Mouse (Mus musculus) lung, adult 18-20 months (tissue): ENCODE results near the gene Igf1r.
A peak's percentile ranks its signal among the peaks of the same experiment; 100 is the strongest.

Source experiments
- DNase-seq, 2 experiments: peaks; one replicate each; pipeline ENCODE4 v3.0.0; 2022; ENCODE audit warnings: mixed read lengths in 2 of 2

The Igf1r gene

GRCm38 (mm10) chr7:68129077-68129511 lies 176.5 kb downstream of the Igf1r start:
- DNase-seq = peak; percentile 98

DNA sequence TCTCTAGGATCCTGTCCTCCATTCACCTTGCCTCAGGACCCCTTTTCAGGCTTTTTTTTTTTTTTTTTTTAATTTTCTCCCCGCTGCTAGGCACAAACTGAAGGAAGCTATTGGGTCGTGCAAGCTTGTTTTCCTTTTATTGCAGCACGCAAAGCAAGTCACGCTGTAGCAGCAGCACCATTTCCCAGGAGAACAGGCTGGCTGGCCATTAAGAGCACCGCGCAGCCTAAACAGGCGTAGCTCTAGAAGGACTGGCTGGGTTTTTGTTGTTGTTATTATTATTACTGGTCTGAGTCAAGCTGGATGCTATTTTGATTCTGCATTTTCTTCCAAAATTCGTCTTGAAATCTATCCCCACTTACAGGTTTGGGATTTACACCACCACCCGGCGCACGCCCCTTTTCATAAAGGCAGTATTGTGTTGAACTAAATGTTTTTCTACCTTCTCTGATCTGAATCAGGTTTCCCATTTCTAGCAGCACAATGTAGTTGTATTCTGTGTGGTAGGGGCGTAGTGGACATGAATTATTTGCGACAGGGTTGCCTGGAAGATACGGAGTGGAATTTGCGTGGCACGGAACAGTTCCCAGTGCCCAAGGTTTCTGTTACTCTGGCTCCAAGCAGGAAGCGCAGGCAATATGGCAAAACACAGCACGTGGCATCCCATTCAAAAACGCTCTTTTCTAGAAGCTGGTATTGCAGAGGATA lies 177.1 kb downstream of the Igf1r start:
- DNase-seq = peak; percentile 91 to 92

DNA sequence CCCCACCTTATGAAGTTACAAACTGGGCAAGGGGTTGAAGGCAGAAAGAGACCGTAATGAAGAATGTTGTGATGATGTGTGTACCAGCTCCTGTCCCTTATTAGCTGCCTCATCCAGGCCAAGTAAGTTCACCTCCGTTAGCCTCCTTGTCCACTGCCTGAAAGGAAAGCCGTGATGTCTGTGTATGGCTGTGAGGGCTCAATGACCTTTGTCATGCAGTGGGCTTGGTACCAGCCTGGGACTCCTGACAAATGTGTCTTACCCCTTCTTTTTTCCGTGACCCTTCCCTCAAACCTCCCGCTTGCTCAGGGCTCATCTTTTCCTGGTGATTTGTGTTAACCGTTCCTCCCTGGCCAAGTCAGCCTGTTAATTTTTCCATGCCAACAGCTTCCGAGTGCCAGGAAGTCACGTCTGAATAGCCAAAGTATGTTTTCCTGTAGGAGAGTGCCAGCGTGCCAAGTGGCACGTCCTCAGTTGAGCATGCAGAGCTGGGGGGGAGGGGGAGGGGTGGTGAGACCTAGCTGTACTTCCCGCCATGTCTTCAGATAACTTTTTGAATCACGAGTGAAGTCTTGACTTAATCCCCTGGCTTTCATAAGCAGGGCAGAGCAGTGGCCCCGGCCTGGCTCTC lies 178.4 kb downstream of the Igf1r start:
- peak; percentile 33 to 66 for DNase-seq

DNA sequence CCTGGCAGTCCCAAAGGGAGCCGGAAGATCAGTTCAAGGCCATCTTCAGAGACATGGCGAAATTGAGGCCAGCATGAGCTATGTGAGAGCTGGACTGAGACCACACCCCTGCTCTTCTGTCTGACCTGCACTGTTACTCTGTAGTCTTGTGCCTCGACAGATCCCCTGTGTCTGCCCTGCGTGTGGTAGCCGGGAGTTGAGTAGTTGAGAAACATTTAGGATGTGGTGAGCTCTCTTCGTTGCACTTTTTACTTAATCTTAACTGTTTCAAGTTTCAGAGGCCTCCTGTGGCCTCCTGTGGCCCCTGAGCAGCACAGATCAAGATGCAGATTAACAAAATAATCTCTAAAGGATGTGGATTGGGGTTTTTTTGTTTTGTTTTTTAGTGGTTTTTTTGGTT lies 181.1 kb downstream of the Igf1r start:
- DNase-seq = no peak

GRCm38 (mm10) chr7:68134948-68135347 lies 182.3 kb downstream of the Igf1r start:
- peak; percentile 57 to 70 for DNase-seq

DNA sequence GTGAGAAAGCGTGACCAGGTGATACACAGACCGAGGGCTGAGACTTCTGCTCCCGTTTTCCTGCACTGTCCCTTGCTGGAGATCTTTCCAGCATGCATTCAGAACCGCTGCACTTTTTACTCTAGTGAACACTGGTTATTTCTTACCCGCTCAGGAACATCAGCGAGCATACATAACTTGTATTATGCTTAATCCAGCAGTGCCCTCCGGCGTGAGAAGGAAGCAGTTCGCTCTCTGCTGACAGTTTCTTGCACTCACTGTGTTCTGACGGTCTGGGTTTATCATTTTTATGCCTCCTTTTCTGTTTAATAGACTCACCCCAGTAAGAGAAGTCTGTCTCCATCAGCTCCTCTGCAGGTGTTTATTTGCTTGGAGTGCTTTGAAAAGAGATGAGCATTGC lies 183.4 kb downstream of the Igf1r start:
- no peak for DNase-seq

DNA sequence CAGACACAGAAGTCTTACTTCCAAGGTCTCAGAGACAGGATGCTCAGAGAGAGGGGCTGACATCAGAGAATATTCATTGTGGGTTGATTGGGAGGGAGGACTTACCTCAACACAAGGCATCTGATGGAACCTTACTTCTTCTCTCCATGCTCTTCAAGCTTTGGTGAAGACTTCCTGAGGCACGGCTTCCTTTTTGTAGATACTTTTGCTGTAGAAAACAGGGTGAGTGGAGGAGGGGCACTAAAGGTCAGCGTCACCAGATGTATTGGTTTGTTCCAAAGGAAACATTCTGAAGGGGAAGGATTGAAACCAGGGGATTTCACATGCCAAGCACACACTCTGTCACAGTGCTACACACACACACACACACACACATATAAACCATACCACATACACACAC lies 186.8 kb downstream of the Igf1r start:
- DNase-seq = no peak

- peak; percentile 43 to 70 for DNase-seq
Measured at GRCm38 (mm10) chr7:68140041-68140807, 187.6 kb downstream of the Igf1r start.

GRCm38 (mm10) chr7:68144266-68144665 lies 191.6 kb downstream of the Igf1r start:
- no peak for DNase-seq

GRCm38 (mm10) chr7:68148297-68149048 lies 195.8 kb downstream of the Igf1r start:
- peak; percentile 45 to 58 for DNase-seq

GRCm38 (mm10) chr7:68151892-68152291 lies 199.3 kb downstream of the Igf1r start:
- no peak for DNase-seq

GRCm38 (mm10) chr7:68152458-68152857 lies 199.8 kb downstream of the Igf1r start:
- DNase-seq = no peak

DNA sequence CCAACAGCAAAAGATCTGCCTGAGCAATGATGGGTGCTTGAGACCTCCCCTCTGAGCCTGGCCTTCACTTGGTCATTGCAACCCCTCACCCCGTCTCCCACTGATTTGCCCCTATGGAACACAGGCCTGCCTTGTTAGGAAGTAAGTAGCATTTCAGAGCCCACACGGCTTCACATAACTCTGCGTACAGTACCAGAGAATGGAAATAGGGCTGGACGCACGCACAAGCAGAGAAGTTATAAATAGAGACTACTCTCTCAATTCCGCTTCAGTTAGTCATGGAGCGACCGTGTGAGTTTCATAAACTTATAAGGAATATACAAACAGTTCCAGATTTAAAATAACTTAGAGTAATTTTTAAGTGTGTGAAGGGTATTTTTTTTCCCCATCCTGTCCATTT lies 200.6 kb downstream of the Igf1r start:
- DNase-seq = no peak

GRCm38 (mm10) chr7:68154588-68154987 lies 202.0 kb downstream of the Igf1r start:
- DNase-seq = no peak

DNA sequence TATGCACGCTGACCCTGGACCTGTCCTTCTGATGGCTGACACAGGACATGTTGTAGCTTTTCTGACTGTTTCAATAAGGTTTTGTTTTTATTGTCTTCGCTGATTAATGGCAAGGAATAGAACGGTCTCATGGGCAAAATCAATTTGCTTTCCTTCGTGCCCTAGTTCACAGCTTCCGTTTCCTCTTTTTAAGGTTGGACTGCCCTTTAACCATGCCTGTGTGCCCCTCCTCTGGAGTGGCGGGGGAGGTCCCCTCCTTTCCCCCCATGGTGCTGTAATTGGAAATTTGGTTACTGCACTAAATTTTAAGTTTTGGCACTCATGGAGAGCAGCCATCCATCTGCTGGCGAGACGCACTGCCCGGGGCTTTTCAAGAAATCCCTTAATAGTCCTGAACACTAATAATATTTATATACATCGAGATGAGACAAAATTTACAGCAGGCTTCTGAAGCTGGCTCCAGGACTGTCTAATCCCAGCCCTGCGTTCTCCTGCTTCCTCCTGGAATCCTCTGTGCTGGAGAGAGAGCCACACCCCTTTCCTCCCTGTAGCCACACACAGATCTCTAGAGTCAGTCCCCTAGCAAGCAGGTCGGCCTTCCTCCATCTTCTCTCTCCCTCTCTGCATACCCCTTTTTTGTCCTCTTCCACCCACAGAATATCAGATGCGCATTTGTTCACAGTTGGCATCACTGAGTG lies 207.6 kb downstream of the Igf1r start:
- DNase-seq = no peak

DNA sequence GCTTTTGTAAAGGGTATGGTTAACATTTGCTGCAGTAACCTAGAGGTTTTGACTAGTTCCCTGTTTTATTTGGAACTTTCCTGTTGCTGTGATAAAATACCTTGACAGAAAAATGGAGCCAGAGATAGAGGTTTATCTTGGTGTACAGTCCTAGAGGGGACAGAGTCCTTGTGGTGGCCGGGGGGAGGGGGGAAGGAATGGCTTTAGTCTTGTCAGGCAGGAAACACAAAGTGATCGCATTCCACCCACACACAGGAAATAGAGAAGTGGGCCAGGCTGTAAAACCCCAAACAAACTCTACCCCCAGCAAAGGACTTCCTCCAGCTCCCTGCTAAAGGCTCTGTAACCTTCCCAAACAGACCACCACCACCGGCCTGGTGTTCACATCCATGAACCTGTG lies 211.4 kb downstream of the Igf1r start:
- no peak for DNase-seq

DNA sequence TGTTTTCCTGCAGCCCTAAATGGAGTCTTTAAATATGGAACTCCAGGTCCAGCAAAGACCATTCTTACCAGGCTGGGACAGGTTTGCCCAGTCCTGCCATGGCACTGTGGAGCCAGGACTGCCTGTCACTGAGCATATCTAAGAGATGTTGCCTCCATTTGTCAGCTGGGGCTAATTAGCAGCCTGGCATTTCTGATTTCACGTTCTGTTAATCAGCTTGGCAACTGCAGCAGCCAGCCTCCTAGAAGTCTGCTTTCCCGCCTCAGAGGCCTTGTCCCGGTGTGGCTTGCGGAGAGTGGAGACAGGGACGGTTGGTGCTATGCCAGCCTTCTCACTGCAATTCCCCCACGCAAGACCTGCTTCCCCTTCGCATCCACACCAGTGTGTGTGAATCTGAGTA lies 220.1 kb downstream of the Igf1r start:
- no peak for DNase-seq

DNA sequence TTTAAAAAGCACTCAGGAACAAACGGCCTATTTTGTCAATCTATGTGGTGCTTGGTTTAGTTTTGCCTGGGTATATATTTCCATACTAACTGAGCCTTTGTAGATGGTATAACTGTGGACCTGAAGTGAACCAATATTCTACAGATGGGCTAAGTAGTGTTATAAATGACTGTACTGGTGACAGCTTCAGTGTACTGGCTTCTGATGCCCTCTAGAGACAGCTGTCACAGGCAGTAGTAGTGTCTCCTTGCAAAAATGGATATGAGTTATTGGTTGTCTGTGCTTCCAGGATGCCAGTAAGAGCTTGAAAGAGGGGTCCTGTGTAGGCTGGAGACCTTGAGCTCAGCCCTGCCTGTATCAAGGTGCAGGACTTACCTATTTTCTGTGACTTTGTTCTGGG lies 227.0 kb downstream of the Igf1r start:
- DNase-seq = no peak

GRCm38 (mm10) chr7:68181104-68181503 lies 228.5 kb downstream of the Igf1r start:
- DNase-seq = no peak

- DNase-seq = no peak
Measured at GRCm38 (mm10) chr7:68182025-68182424, 229.4 kb downstream of the Igf1r start.

DNA sequence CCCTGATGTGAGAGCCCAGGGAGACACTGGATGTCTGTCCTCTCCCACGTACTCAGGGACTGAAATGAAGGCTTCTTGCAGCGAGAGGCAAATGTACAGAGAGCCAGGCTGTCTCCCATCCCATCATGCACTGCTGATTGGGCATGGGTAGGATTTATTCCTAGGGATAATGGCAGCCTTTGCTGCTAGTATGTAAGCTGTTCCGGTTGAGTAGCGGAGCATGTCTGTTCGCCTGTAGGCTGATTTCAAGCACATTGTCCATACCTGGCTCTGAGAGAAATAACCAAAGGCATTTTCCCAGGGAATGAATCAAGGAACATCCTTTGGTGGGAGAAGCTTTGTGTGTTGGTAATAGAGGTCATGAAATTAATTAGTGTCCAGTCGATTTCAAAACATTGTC lies 230.1 kb downstream of the Igf1r start:
- no peak for DNase-seq

GRCm38 (mm10) chr7:68183421-68183820 lies 230.8 kb downstream of the Igf1r start:
- DNase-seq = no peak
